Mouse (Mus musculus) liver, embryonic 14.5 days (tissue): Measurements from ENCODE around the gene Eif1b.

Source experiments
- CTCF ChIP-seq: IDR thresholded peaks from 2 replicates; pipeline ENCODE4 v1.5.1; 2016; ENCODE audit warnings: antibody characterized with exemption, low read depth, control low read depth
- EP300 ChIP-seq: IDR thresholded peaks from 2 replicates; pipeline ENCODE4 v1.6.1; 2016; ENCODE audit warnings: antibody characterized with exemption, low read depth

- TF ChIP-seq EP300 (no peak), CTCF (no peak)
These were observed 10.4 kb upstream of the Eif1b start for GRCm38 (mm10) chr9:120481644-120482043.
